Mouse (Mus musculus) embryonic facial prominence, embryonic 12.5 days (tissue): ENCODE measurements around the gene Slc5a5. TPM values are rescaled to one million over a fixed set of nuclear protein-coding genes. Genes with fewer than 3 reads are reported as not detected.

ENCODE experiments used
- ATAC-seq: fragments of 200-750 bp; cut with Nextera tagmentation; 2 replicates; pipeline ENCODE4 v1.8.0; 2017; ENCODE audit not compliant: insufficient number of reproducible peaks, insufficient read depth, low FRiP score, low TSS enrichment
- H3K27ac ChIP-seq: fragments of 300-500 bp; sonication (generic); 2 replicates; pipeline ENCODE4 v1.5.1; 2016; ENCODE audit warnings: mild to moderate bottlenecking
- H3K27me3 ChIP-seq: fragments of 300-500 bp; sonication (generic); 2 replicates; pipeline ENCODE4 v1.6.1; 2016; ENCODE audit warnings: mild to moderate bottlenecking, moderate library complexity
- H3K36me3 ChIP-seq: fragments of 300-500 bp; sonication (generic); 2 replicates; pipeline ENCODE4 v1.6.1; 2016; ENCODE audit warnings: mild to moderate bottlenecking
- H3K4me1 ChIP-seq: fragments of 300-500 bp; sonication (generic); 2 replicates; pipeline ENCODE4 v1.6.1; 2016
- H3K4me2 ChIP-seq: fragments of 300-500 bp; sonication (generic); replicated peaks from 2 replicates; pipeline ENCODE4 v1.6.1; 2016; ENCODE audit warnings: mild to moderate bottlenecking, moderate library complexity
- H3K4me3 ChIP-seq: fragments of 300-500 bp; sonication (generic); 2 replicates; pipeline ENCODE4 v1.5.1; 2016; ENCODE audit warnings: mild to moderate bottlenecking
- H3K9ac ChIP-seq: fragments of 300-500 bp; sonication (generic); 2 replicates; pipeline ENCODE4 v1.6.1; 2016; ENCODE audit warnings: mild to moderate bottlenecking, moderate library complexity
- H3K9me3 ChIP-seq: fragments of 300-500 bp; sonication (generic); 2 replicates; pipeline ENCODE4 v1.6.1; 2016; ENCODE audit warnings: mild to moderate bottlenecking, moderate library complexity
- WGBS: fragments of 180-500 bp; shearing (Covaris S2); methylation state at CpG from one replicate; pipeline ENCODE4 v1.1.7; 2016; 5-methylcytosine and 5-hydroxymethylcytosine counted together
- polyA plus RNA-seq: library from polyadenylated mRNA; unstranded; fragments of >200 nt; fragmentation: Nextera tagmentation; extraction: Ambion mirVana; gene quantifications from 2 replicates; pipeline ENCODE4 v1.2.1, GENCODE M21; 2016

The Slc5a5 gene
- polyA plus RNA-seq, 1 experiment from 2014 or later: 0.20 TPM

GRCm38 (mm10) chr8:70878178-70878577, 14.4 kb downstream of the Slc5a5 start:
- no peak for ATAC-seq
- Histone ChIP-seq H3K4me1 (peaks cover 12% of the 10 kb centered on the region; the same call in 1 of the 2 replicates), H3K36me3 (no peaks in the 10 kb centered on the region), H3K9ac (no peak overlapping the region), H3K4me3 (no peak overlapping the region), H3K27me3 (no peaks in the 10 kb centered on the region), H3K27ac (no peak overlapping the region), H3K4me2 (no peak overlapping the region), H3K9me3 (no peaks in the 10 kb centered on the region)
- 44% methylated on average over 2 of the region's 2 CpGs for WGBS

DNA sequence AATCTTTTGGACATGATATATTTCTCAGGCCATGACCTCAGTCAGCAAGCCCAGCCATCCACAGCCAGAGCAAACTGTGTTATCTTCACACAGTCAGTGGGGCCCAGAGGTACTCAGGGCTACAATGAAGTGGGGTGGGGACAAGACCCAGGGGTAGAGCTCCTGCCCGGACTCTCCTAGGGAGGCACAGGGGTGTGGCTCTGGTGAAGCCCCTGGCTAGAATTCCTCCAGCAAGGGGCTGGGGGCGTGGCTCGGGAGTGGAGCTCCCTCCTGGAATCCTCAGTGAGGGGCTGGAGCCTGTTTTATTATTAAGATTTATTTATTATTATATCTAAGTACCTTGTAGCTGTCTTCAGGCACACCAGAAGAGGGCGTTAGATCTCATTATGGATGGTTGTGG, 16.2 kb downstream of the Slc5a5 start:
- H3K27me3 ChIP-seq: no peaks in the 10 kb centered on the region
- H3K36me3 ChIP-seq: no peaks in the 10 kb centered on the region
- H3K9me3 ChIP-seq: no peaks in the 10 kb centered on the region
- no peak overlapping the region for H3K4me3 ChIP-seq
- no peak for ATAC-seq
- no peak overlapping the region for H3K4me2 ChIP-seq
- H3K9ac ChIP-seq: no peak overlapping the region
- WGBS: 56% methylated on average over 4 of the region's 4 CpGs
- H3K27ac ChIP-seq: no peak overlapping the region
- peaks cover 17% of the 10 kb centered on the region; the same call in 1 of the 2 replicates for H3K4me1 ChIP-seq

- H3K4me3 ChIP-seq: no peak overlapping the region
- no peak overlapping the region for H3K9ac ChIP-seq
- H3K9me3 ChIP-seq: no peaks in the 10 kb centered on the region
- WGBS: 93% methylated on average over 13 of the region's 13 CpGs
- no peak for ATAC-seq
- no peaks in the 10 kb centered on the region for H3K27me3 ChIP-seq
- no peak overlapping the region for H3K4me2 ChIP-seq
- no peak overlapping the region for H3K27ac ChIP-seq
- H3K36me3 ChIP-seq: no peaks in the 10 kb centered on the region
- peaks cover 5% of the 10 kb centered on the region; the same call in 1 of the 2 replicates for H3K4me1 ChIP-seq
These were observed 18.1 kb downstream of the Slc5a5 start for GRCm38 (mm10) chr8:70874441-70874840.

DNA sequence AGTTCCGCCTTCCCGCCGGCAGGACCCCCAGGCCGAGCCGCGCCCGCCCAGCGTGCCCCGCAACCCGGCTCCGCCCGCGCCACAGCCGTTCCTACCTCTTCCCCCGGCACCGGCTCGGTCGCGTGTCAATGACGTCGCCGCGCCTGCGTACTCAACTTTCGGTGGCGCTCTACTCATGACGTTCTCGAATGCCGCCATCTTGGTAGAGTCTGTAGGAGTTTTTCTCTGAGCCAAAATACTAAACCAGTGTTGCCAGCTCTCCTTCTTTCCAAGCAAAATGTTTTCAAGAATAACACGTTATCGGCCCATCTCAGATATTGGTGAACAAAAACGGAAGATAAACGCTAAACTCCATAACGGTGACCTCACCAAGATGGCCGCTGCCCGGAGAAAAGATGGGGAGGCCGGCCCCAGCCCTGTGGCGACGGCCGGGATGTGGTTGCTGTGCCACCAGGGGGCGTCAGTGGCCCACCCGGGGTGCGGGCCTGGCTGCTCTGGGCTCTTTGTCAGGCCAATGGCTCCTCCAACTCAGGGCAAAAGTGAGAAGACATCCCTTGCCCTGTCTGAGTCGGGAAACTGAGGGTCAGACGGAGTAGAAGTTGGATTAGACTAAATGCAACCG, 19.1 kb downstream of the Slc5a5 start, which contains the start of gene Ccdc124:
Gene Ccdc124 (minus strand): TSS at position 572 of the 622 bp plus-strand sequence.
- H3K4me1 ChIP-seq: peaks cover 15% of the 10 kb centered on the region
- H3K27ac ChIP-seq: peak within 1 kb of the TSS; percentile 55
- peak within 1 kb of the TSS; percentile 85 for H3K4me2 ChIP-seq
- H3K4me3 ChIP-seq: peak within 1 kb of the TSS; percentile 74
- under 1% methylated on average over 46 of the region's 46 CpGs for WGBS
- no peaks in the 10 kb centered on the region for H3K9me3 ChIP-seq
- peak within 1 kb of the TSS; percentile 75 for H3K9ac ChIP-seq
- H3K36me3 ChIP-seq: no peaks in the 10 kb centered on the region
- peak; percentile 85 for ATAC-seq
- no peaks in the 10 kb centered on the region for H3K27me3 ChIP-seq

DNA sequence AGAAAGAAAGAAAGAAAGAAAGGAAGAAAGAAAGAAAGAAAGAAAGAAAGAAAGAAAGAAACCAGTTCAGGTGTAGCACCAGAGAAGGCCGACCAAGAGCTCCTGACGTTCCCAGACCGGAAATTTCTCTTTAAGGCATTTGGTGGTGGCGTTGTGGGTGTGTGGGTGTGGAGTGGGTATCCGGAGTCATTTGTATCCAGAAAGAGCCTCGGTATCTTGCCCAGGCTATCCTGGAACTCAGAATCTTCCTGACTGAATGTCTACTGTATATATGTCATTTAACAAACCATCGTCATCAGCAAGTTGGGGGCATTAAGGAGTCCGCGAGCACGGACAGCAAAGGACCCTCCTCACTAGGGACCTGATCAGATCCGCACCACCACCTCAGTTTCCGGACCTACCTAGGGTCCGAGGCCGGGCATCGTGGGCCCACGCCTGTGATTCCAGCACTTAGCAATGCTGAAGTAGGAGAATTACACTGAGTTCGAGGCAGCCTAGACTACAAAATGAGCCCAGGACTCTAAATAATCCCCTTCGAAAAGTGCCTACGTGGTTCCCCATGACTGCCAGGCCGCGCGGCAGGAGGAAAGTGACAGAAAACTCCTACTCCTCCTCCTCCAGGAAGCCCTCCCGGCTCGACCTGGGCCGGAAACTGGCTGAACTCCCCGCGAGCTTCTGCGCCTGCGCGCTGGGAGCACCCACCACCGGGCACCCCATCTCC, 19.8 kb downstream of the Slc5a5 start:
- Histone ChIP-seq H3K4me2 (peak overlapping the region; percentile 85), H3K27ac (peak overlapping the region; percentile 55), H3K36me3 (0 out of 2 replicates have a peak, but pooled peaks cover 6% of the 10 kb centered on the region), H3K27me3 (no peaks in the 10 kb centered on the region), H3K4me3 (peak overlapping the region; percentile 74), H3K9me3 (no peaks in the 10 kb centered on the region), H3K9ac (peak overlapping the region; percentile 75), H3K4me1 (peaks cover 21% of the 10 kb centered on the region)
- no peak for ATAC-seq
- 4% methylated on average over 31 of the region's 31 CpGs for WGBS

GRCm38 (mm10) chr8:70871195-70871807, 21.3 kb downstream of the Slc5a5 start:
- H3K27ac ChIP-seq: no peak overlapping the region
- no peak overlapping the region for H3K9ac ChIP-seq
- no peak overlapping the region for H3K4me2 ChIP-seq
- H3K36me3 ChIP-seq: 0 out of 2 replicates have a peak, but pooled peaks cover 6% of the 10 kb centered on the region
- 91% methylated on average over 5 of the region's 5 CpGs for WGBS
- no peak for ATAC-seq
- peaks cover 24% of the 10 kb centered on the region for H3K4me1 ChIP-seq
- no peaks in the 10 kb centered on the region for H3K9me3 ChIP-seq
- no peak overlapping the region for H3K4me3 ChIP-seq
- no peaks in the 10 kb centered on the region for H3K27me3 ChIP-seq

DNA sequence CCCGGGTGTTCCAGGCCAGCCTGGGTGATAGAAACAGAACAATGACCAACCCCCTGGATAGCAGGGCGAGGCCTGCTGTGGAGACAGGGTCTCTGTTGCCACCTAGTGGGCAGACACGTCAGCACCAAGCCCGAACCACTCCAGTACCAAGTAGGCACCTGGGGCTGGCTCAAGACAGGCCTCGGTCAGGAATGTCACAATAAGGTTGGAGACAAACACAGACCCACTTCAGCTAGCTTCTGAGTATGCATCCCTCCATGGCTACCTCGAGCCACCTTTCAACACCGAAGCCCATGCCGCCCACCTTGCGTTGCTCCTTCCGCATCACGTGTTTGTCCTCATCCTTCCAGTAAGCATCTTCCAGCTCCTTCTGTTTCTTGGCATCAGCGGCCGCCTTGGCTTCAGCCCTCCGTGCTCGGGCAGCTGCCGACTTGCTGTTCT, 22.9 kb downstream of the Slc5a5 start:
- Histone ChIP-seq H3K27me3 (no peaks in the 10 kb centered on the region), H3K27ac (0 out of 2 replicates have a peak overlapping the region, but pooled peaks have one; percentile 12), H3K9me3 (no peaks in the 10 kb centered on the region), H3K4me1 (peaks cover 32% of the 10 kb centered on the region), H3K4me3 (no peak overlapping the region), H3K36me3 (0 out of 2 replicates have a peak, but pooled peaks cover 6% of the 10 kb centered on the region), H3K4me2 (no peak overlapping the region; the same call in 1 of the 2 replicates), H3K9ac (no peak overlapping the region; the same call in 1 of the 2 replicates)
- WGBS: 49% methylated on average over 16 of the region's 16 CpGs
- no peak for ATAC-seq

DNA sequence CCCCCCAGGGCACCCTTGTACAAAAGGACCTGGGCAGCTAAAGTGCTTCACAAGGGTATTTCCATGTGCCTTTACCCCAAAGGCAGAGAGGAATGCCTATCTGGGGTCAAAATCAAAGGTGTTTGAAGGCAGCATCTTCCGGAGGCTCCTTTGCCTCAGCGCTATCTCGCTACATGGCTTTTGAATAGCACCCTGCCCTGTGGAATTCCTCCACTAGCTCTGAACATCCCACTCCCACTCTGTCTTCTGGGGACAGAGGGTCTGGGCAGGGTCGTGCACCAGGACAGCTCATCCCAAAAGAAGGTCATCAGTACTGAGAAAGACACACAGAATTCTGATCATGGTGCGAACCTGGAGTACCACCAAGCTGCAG, 23.4 kb downstream of the Slc5a5 start:
- Histone ChIP-seq H3K4me1 (peaks cover 37% of the 10 kb centered on the region), H3K27ac (peak overlapping the region; percentile 78; the same call in 1 of the 2 replicates), H3K9ac (peak overlapping the region; percentile 40), H3K27me3 (no peaks in the 10 kb centered on the region), H3K4me2 (peak overlapping the region; percentile 42), H3K9me3 (no peaks in the 10 kb centered on the region), H3K4me3 (peak overlapping the region; percentile 22; the same call in 1 of the 2 replicates), H3K36me3 (0 out of 2 replicates have a peak, but pooled peaks cover 6% of the 10 kb centered on the region)
- no peak for ATAC-seq
- WGBS: 34% methylated on average over 5 of the region's 5 CpGs

DNA sequence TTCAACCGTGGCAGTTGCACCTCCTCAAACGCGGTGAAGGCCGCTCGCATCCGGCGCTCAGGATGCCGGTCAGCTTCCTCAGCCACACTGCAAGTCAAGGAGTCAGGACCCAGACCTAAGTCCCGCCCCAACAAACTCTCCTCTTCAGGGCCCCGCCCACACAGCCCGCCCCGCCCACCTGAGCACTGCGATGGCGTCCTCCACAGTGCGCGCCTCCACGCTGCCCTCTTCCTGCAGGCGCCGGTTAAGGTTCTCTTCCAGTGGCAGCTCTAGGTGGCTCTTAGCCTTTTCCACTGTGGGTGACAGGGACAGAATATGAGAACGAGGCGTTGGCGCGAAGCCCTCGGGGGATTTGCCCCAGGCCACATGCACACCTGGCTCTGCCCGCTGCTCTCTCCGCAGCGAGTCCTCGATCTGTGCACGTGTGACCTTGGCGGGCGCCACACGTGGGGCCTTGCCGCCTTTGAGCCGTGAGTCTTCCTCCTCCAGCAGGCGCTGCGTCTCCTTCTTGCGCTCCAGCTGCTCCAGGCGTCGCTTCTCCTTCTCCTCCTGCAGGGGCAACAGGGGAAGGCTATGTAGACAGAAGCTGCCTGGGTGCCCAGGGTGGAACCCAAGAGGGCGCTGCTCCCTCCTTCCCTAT, 23.9 kb downstream of the Slc5a5 start:
- Histone ChIP-seq H3K36me3 (0 out of 2 replicates have a peak, but pooled peaks cover 6% of the 10 kb centered on the region), H3K9me3 (no peaks in the 10 kb centered on the region), H3K4me3 (peak overlapping the region; percentile 22), H3K9ac (peak overlapping the region; percentile 40), H3K27me3 (no peaks in the 10 kb centered on the region), H3K4me2 (peak overlapping the region; percentile 42), H3K4me1 (peaks cover 42% of the 10 kb centered on the region), H3K27ac (peak overlapping the region; percentile 78)
- no peak for ATAC-seq
- WGBS: 14% methylated on average over 40 of the region's 40 CpGs

DNA sequence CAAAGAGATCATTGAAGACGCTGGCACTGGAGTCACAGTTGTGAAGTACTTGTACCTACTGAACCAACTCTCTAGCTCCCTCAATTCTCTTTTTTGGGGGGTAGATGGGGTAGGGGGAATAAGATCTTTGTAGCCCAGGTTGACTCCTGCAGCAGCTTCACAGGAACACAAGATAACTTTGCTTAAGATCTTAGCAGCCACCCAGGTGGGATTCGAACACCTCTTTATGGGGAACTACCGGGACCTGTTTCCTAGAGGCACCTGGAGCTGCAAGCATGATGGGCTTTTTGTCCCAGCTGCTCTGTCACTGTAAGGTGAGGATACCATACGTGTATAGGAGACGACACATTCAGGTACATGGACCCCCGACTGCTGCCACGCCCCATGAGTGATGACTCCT, 26.0 kb downstream of the Slc5a5 start:
- no peaks in the 10 kb centered on the region for H3K9me3 ChIP-seq
- no peak overlapping the region; the same call in 1 of the 2 replicates for H3K4me2 ChIP-seq
- 88% methylated on average over 7 of the region's 7 CpGs for WGBS
- peaks cover 54% of the 10 kb centered on the region for H3K4me1 ChIP-seq
- ATAC-seq: no peak
- H3K27ac ChIP-seq: peak overlapping the region; percentile 88; the same call in 1 of the 2 replicates
- H3K4me3 ChIP-seq: no peak overlapping the region
- H3K9ac ChIP-seq: no peak overlapping the region
- 0 out of 2 replicates have a peak, but pooled peaks cover 6% of the 10 kb centered on the region for H3K36me3 ChIP-seq
- peaks cover 18% of the 10 kb centered on the region for H3K27me3 ChIP-seq

GRCm38 (mm10) chr8:70866001-70866520, 26.5 kb downstream of the Slc5a5 start:
- WGBS: 7% methylated on average over 12 of the region's 12 CpGs
- H3K9me3 ChIP-seq: no peaks in the 10 kb centered on the region
- no peak; the same call in 1 of the 2 replicates for ATAC-seq
- H3K4me2 ChIP-seq: peak overlapping the region; percentile 92
- H3K36me3 ChIP-seq: 0 out of 2 replicates have a peak, but pooled peaks cover 6% of the 10 kb centered on the region
- peak overlapping the region; percentile 88 for H3K27ac ChIP-seq
- peaks cover 54% of the 10 kb centered on the region for H3K4me1 ChIP-seq
- peak overlapping the region; percentile 54 for H3K9ac ChIP-seq
- peak overlapping the region; percentile 45 for H3K4me3 ChIP-seq
- H3K27me3 ChIP-seq: peaks cover 22% of the 10 kb centered on the region
